Mouse (Mus musculus) midbrain, embryonic 16.5 days (tissue): Measurements from ENCODE around the gene Eva1c. TPM values are rescaled to one million over a fixed set of nuclear protein-coding genes. Genes with fewer than 3 reads are reported as not detected.
A peak's percentile ranks its signal among the peaks of the same experiment; 100 is the strongest.

Experiments used
- ATAC-seq: fragments of 200-750 bp; cut with Nextera tagmentation; 2 replicates; pipeline ENCODE4 v1.8.0; 2017; ENCODE audit warnings: moderate TSS enrichment
- H3K27ac ChIP-seq: fragments of 300-500 bp; sonication (generic); 2 replicates; pipeline ENCODE4 v1.5.1; 2014; ENCODE audit warnings: mild to moderate bottlenecking, low read length, mixed read lengths
- H3K27me3 ChIP-seq: fragments of 300-500 bp; sonication (generic); 2 replicates; pipeline ENCODE4 v1.6.1; 2014; ENCODE audit warnings: low read depth, low read length, mixed read lengths; ENCODE audit not compliant: control insufficient read depth, insufficient read depth
- H3K36me3 ChIP-seq: fragments of 300-500 bp; sonication (generic); 2 replicates; pipeline ENCODE4 v1.6.1; 2014; ENCODE audit warnings: mild to moderate bottlenecking, low read length, moderate library complexity, mixed read lengths; ENCODE audit not compliant: control insufficient read depth, insufficient read depth
- H3K4me1 ChIP-seq: fragments of 300-500 bp; sonication (generic); 2 replicates; pipeline ENCODE4 v1.6.1; 2014; ENCODE audit warnings: mild to moderate bottlenecking, low read length, mixed read lengths; ENCODE audit not compliant: control insufficient read depth, insufficient read depth
- H3K4me2 ChIP-seq: fragments of 300-500 bp; sonication (generic); 2 replicates; pipeline ENCODE4 v1.6.1; 2014; ENCODE audit warnings: mild to moderate bottlenecking, low read length, mixed read lengths
- H3K4me3 ChIP-seq: fragments of 300-500 bp; sonication (generic); 2 replicates; pipeline ENCODE4 v1.5.1; 2014; ENCODE audit warnings: low read depth, mild to moderate bottlenecking, low read length, moderate library complexity, mixed read lengths
- H3K9ac ChIP-seq: fragments of 300-500 bp; sonication (generic); 2 replicates; pipeline ENCODE4 v1.6.1; 2014; ENCODE audit warnings: low read depth, low read length, mixed read lengths
- H3K9me3 ChIP-seq: fragments of 300-500 bp; sonication (generic); replicated peaks from 2 replicates; pipeline ENCODE4 v1.6.1; 2014; ENCODE audit warnings: mild to moderate bottlenecking, low read length, mixed read lengths; ENCODE audit not compliant: control insufficient read depth, poor library complexity, severe bottlenecking
- WGBS: fragments of 180-500 bp; shearing (Covaris S2); extraction: QIAGEN DNeasy Blood & Tissue Kit; methylation state at CpG from one replicate; pipeline ENCODE4 v1.1.7; 2014; 5-methylcytosine and 5-hydroxymethylcytosine counted together
- polyA plus RNA-seq: library from polyadenylated mRNA; unstranded; fragments of >200 nt; fragmentation: Nextera tagmentation; extraction: Ambion mirVana; gene quantifications from 2 replicates; pipeline ENCODE4 v1.2.1, GENCODE M21; 2015

Gene Eva1c
- polyA plus RNA-seq, 1 experiment from 2014 or later: 2.8 TPM

GRCm38 (mm10) chr16:90933534-90934176 is 107.1 kb downstream of the Eva1c start:
- peaks cover 6% of the 10 kb centered on the region; the same call in 1 of the 2 replicates for H3K36me3 ChIP-seq
- H3K4me2 ChIP-seq: peak overlapping the region; percentile 79
- H3K27ac ChIP-seq: peak overlapping the region; percentile 89
- peak overlapping the region; percentile 87 for H3K4me3 ChIP-seq
- H3K9me3 ChIP-seq: no peaks in the 10 kb centered on the region
- WGBS: 25% methylated on average over 13 of the region's 13 CpGs
- H3K27me3 ChIP-seq: no peaks in the 10 kb centered on the region
- peaks cover 10% of the 10 kb centered on the region for H3K4me1 ChIP-seq
- no peak for ATAC-seq
- H3K9ac ChIP-seq: peak overlapping the region; percentile 87

DNA sequence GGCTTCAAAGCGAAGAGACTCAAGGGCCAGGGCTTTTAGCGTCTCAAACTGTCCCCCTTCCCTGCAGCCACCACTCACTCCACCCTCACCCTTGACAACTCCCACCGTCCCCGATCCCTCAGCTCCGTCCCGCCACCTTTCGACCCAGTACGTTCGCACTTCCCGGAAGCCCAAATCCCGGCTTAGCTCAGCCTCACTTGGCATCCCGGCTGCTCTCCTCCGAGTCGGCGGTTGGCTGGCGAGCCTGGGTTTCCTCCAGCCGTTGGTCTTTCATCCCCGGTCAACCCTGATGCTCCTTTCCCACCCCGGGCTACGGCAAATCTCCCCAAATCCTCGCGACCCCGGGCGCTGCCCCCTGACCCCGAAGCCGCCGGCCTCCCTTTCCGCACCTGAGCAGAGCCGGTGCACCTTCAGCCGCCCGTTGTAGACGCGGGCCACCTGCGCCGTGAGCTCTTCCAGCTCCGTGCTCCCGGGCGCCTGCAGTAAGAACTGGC is 107.7 kb downstream of the Eva1c start:
- Histone ChIP-seq H3K9me3 (no peaks in the 10 kb centered on the region), H3K27me3 (no peaks in the 10 kb centered on the region), H3K4me2 (peak overlapping the region; percentile 79), H3K4me1 (peaks cover 10% of the 10 kb centered on the region), H3K27ac (peak overlapping the region; percentile 89), H3K36me3 (peaks cover 6% of the 10 kb centered on the region; the same call in 1 of the 2 replicates), H3K9ac (peak overlapping the region; percentile 87), H3K4me3 (peak overlapping the region; percentile 87)
- peak; percentile 69 for ATAC-seq
- under 1% methylated on average over 38 of the region's 38 CpGs for WGBS

DNA sequence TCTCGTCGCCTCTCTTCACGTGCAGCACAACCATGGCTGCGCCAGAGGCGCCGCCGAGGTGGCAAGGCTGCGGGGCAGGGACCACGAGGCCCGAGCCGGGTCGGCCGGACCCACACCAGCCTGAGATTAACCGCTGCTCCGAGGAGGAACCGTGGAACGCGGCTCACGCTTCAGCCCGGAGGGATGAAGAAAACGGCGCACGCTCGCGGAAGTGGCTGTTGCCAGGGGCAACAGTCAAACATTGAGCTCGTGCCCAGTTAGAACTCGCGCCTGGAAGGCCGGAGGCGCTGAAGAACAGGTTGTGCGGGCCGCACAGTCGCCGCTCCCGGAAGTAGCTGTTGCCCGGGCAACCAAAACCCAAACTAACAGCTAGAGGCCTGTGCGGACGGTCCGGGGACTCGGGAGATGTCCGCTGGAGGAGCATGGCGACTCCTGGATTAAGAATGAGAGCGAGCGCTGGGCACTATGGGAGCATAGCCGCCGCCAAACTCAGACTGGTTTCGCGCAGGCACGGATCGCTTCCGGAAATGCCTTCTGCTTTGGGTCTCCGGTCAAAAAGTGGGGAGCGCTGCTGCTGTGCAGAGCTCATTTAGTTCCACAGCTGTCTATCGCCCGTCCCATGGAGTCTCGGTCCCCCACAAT is 108.3 kb downstream of the Eva1c start, which contains the start of gene Cfap298:
Cfap298 (minus strand) TSS at position 428 of the 642 bp plus-strand sequence.
- H3K9ac ChIP-seq: peak within 1 kb of the TSS; percentile 87
- H3K27ac ChIP-seq: peak within 1 kb of the TSS; percentile 89
- under 1% methylated on average over 56 of the region's 56 CpGs for WGBS
- peak within 1 kb of the TSS; percentile 87 for H3K4me3 ChIP-seq
- H3K4me2 ChIP-seq: peak within 1 kb of the TSS; percentile 79
- peaks cover 6% of the 10 kb centered on the region; the same call in 1 of the 2 replicates for H3K36me3 ChIP-seq
- ATAC-seq: peak; percentile 97
- H3K9me3 ChIP-seq: no peaks in the 10 kb centered on the region
- H3K27me3 ChIP-seq: no peaks in the 10 kb centered on the region
- peaks cover 10% of the 10 kb centered on the region for H3K4me1 ChIP-seq

DNA sequence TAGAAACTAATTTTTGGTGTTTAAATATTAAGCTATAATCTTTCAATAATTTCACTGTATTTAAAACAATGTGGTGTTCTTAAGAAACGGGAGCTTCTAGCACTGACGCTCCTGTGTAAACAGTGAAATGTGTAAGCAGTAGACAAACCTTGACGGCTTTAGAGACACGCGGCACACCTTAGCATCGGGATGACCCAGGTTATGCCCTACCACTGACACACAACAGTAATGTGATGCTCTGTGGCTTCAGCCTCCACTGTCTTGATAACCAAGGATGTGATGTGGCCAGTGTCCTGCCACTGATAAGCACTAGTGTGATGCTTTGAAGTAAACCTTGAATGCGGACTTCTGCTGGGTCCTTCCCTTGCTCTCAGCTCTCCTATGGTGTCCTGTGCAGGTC is 114.7 kb downstream of the Eva1c start:
- 97% methylated on average over 7 of the region's 7 CpGs for WGBS
- Histone ChIP-seq H3K4me3 (no peak overlapping the region), H3K27ac (no peak overlapping the region), H3K4me1 (no peaks in the 10 kb centered on the region), H3K9ac (no peak overlapping the region), H3K9me3 (no peaks in the 10 kb centered on the region), H3K27me3 (no peaks in the 10 kb centered on the region), H3K4me2 (no peak overlapping the region), H3K36me3 (peaks cover 26% of the 10 kb centered on the region)
- ATAC-seq: no peak

DNA sequence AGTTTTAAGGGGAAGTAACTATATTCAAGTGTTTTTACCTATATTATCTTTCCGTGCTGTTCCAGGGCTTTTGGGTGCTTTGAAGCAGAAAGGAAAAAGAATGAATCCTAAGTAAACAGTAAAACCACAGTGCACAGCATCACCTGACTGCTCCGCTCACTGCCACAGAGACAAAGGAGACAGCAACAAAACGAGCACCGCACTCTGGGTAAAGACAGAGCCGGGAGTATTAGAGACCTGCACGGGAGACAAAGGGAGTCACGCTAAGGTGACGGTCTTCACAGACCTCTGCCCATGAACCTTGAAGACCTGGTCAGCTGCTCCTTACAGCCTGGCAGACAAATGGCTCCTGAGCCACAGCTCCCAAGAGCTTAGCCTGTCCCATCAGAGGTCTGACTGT is 120.5 kb downstream of the Eva1c start:
- no peak overlapping the region for H3K4me2 ChIP-seq
- H3K4me1 ChIP-seq: no peaks in the 10 kb centered on the region
- H3K9ac ChIP-seq: no peak overlapping the region
- no peaks in the 10 kb centered on the region for H3K27me3 ChIP-seq
- no peak overlapping the region for H3K4me3 ChIP-seq
- no peak for ATAC-seq
- WGBS: 83% methylated on average over 8 of the region's 8 CpGs
- H3K9me3 ChIP-seq: no peaks in the 10 kb centered on the region
- peaks cover 27% of the 10 kb centered on the region for H3K36me3 ChIP-seq
- no peak overlapping the region for H3K27ac ChIP-seq

GRCm38 (mm10) chr16:90950354-90950963 is 123.9 kb downstream of the Eva1c start:
- Histone ChIP-seq H3K27me3 (no peaks in the 10 kb centered on the region), H3K27ac (no peak overlapping the region), H3K9ac (no peak overlapping the region), H3K9me3 (no peaks in the 10 kb centered on the region), H3K4me2 (no peak overlapping the region), H3K4me1 (no peaks in the 10 kb centered on the region), H3K4me3 (no peak overlapping the region), H3K36me3 (peaks cover 24% of the 10 kb centered on the region)
- ATAC-seq: no peak
- WGBS: 57% methylated on average over 17 of the region's 17 CpGs

DNA sequence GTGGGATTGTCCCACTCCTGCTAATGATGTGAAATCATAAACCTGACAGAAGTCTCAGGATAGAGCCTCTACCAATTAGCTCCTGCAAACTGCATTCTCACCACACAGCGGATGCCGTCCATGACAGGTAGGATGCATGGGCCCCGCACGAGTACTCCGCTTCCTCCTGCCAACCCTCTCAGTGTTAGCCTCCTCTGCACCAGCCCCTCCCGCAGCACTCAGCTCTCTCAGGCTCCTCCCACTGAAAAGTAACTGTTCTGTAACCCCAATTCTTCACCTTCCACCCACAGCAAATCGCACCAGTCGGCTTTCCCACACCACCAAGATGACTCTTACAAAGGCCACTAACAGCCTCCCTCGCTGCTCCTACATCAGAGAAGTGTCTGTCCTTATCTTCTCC is 126.6 kb downstream of the Eva1c start:
- Histone ChIP-seq H3K36me3 (peaks cover 15% of the 10 kb centered on the region), H3K4me2 (no peak overlapping the region), H3K9ac (no peak overlapping the region), H3K4me1 (no peaks in the 10 kb centered on the region), H3K4me3 (no peak overlapping the region), H3K27ac (no peak overlapping the region), H3K27me3 (no peaks in the 10 kb centered on the region), H3K9me3 (no peaks in the 10 kb centered on the region)
- no peak for ATAC-seq
- WGBS: 91% methylated on average over 9 of the region's 9 CpGs

DNA sequence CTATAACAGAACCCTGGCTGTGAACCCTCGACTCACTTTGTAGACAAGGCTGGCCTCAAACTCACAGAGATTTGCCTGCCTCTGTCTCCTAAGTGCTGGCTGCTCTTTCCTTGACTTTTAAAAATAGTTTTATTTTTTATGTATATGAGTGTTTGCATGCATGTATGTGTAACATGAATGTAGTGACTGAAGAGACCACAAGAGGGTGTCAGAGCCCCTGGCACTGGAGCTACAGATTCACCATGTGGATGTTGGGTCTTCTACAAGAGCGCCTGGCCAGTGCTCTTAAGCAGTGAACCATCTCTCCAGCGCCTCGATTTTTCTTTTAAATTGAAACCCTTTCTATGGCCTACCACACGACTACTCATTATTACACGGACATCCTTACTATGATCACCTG is 127.3 kb downstream of the Eva1c start:
- no peaks in the 10 kb centered on the region for H3K27me3 ChIP-seq
- no peak overlapping the region for H3K4me2 ChIP-seq
- H3K27ac ChIP-seq: no peak overlapping the region
- H3K4me3 ChIP-seq: no peak overlapping the region
- ATAC-seq: no peak
- H3K9ac ChIP-seq: no peak overlapping the region
- peaks cover 15% of the 10 kb centered on the region for H3K36me3 ChIP-seq
- no peaks in the 10 kb centered on the region for H3K4me1 ChIP-seq
- WGBS: 93% methylated on average over 6 of the region's 6 CpGs
- no peaks in the 10 kb centered on the region for H3K9me3 ChIP-seq
